Mouse (Mus musculus) monocyte, adult 5-6 weeks (primary cell): ENCODE data around the gene Ank3. TPM values are rescaled to one million over a fixed set of nuclear protein-coding genes. Genes with fewer than 3 reads are reported as not detected.

Experiments
- ATAC-seq: fragments of 153-309, 156-312 bp; replicated peaks from 2 replicates; pipeline ENCODE4 v1.8.0; 2017; ENCODE audit warnings: mild to moderate bottlenecking; ENCODE audit not compliant: low TSS enrichment, insufficient number of reproducible peaks, severe bottlenecking, poor library complexity, low FRiP score
- total RNA-seq: library from RNA; stranded (forward); fragments of 200-1000, 200-491, 200-594 nt; gene quantifications from 3 replicates; pipeline ENCODE4 v1.2.3, GENCODE M21; 2017

Gene Ank3
- total RNA-seq, 1 experiment from 2014 or later = not detected

DNA sequence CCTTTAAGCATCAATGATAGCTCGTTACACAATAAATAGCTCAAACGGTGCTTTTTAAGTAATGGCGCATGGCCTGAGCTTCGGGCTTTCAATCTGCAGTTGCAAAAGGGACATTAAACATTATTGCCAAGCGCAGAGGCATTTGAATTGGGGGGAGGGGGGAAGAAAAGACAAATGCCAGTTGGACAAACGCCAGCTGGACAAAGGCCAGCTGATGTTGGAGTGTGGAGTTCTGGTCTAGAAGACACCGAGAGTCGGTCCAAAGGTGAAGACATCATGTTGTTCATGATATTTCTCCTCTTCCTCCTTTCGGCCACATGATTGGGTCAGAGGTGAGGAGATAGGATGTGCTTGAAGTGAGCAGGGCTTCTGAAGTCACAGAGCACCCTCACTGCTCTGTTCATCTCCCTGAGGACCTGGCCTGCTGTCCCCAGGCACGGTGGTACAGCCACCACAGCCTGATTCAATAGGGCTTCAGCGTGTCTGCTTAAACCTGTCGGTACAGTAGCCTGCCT is 321.4 kb downstream of the Ank3 start:
- no peak for ATAC-seq

DNA sequence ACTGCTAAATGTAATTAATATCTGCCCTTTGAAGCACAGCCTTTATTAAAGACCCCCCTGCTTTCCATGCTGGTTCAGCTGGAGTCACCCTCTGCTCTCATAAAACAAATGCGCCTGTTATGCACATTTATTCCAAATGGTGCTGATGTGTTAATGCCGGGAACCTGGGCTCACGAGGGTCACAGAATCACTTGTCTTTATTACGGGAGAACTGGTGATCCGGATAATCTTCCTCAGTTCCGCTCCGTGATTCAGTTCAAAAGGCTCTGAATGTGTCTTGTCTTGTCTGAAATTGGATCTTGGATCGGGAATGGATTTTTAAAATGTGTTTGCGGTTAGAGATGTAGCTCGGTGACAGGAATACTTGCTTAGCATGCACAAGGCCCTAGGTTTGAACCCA is 321.9 kb downstream of the Ank3 start:
- ATAC-seq = no peak

DNA sequence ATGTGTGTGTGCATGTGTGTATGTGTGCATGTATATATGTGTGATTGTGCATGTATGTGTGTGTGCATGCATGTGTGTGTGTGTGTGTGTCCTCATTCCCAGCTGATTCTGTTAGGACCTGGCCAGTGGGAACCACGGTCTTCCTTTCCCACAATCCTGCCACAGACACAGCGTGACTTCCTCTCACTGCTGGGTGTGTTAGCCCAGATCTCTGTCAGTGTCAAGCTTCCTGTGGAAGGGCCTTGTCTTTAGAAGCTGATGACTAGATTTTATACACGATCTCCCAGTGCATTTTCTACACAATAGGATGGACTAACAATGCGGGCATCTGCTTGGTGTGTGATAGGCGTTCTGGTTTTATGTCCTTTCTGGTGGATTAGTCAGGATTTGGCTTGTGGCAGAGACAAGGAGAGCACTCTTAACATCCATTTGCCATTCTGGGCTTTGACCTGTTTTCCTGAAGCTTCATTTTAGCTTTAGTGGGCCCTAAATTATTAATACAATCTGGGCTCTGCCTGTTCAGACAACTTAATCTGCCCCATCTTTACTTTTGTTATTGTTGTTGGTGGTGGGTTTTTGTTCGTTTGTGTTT is 322.4 kb downstream of the Ank3 start:
- ATAC-seq = no peak

DNA sequence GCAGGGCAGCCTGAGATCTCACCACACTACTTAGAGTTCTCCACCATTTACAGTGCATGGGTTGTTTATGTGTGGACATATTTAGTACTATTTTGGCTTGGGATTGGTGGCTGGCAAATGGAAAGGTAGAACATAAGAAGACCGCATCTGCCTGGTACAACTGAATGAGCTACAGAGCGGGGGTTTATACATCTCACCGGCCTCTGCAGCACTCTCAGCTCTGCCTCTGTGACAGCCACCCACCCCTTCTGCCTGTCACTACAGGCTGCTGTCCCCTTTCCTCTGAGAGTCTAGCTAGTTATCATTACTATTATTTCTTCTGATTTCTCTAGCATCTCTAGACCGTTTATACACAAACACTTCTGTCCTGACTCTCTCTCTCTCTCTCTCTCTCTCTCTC is 325.6 kb downstream of the Ank3 start:
- no peak for ATAC-seq

DNA sequence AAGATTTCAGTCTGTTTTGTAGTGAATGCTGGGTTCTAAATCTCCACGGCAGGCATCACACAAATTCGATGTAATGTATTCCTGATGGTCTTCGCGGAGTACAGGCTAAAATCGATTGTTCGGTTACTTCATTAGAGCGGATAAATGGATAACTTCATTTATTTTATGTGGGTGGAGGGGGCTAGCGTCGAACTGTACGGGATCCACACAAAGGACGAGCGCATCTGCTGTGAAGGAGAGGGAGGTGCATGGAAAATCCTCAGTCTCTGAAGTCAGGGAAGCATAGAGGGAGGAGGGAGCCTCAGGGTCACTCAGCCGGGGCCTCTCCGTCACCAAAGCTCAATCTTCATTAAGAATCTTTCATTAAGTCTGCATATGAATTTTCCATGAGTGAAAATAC is 326.5 kb downstream of the Ank3 start:
- no peak for ATAC-seq

DNA sequence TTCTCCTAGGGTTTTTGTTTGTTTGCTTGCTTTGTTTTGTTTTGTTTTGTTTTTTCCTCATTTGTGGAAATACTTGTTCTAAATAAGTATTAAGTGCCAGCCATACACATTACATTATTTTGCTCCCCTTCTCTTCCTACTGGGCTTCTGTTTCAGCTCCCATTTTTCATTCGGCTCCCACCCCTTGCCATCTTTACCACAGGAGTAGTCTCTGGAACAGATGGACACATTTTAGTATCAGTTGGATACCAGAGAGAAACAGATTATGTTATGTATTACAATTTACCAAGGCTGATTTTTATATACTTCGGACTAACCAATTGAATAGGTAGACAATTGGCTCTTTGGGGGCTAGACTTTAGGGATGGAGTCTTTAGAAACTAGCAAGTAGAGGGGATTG is 327.7 kb downstream of the Ank3 start:
- ATAC-seq = no peak

DNA sequence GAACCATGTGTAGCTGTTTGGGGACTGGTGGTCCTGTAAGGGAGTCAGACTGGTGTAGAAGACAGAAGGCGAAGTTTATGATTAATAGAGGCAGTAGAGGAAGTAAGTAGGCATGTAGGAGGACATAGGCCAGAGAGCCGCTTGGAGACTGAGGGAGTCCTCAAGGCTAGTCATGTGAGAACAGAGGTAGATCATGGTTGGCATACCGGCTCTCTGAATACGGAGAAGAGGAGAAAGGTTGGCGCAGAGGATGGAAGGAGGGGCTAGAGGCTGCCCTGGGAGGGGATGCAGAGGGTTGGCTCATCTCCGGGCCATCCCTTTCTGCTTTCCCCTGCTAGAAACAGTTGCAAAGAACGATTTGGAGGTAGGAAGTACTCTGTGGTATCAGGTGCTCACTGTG is 328.2 kb downstream of the Ank3 start:
- no peak for ATAC-seq

DNA sequence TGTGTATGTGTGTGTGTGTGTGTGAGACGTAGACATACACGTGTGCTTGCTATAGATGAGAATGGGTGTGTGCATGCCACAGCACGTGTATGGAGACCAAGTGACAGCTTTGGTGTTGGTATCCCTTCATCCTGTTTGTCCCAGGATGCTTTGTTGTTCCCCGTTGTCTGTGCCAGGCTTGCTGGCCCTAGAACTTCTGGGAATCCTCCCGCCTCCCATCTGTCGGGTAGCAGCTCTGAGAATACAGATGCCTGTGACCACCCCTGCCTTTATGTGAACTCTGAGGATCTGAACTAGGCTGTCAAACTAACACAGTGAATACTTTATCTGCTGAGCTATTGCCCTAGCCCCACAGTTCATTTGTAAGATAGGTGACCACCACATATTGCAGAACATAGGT is 330.3 kb downstream of the Ank3 start:
- ATAC-seq = no peak

DNA sequence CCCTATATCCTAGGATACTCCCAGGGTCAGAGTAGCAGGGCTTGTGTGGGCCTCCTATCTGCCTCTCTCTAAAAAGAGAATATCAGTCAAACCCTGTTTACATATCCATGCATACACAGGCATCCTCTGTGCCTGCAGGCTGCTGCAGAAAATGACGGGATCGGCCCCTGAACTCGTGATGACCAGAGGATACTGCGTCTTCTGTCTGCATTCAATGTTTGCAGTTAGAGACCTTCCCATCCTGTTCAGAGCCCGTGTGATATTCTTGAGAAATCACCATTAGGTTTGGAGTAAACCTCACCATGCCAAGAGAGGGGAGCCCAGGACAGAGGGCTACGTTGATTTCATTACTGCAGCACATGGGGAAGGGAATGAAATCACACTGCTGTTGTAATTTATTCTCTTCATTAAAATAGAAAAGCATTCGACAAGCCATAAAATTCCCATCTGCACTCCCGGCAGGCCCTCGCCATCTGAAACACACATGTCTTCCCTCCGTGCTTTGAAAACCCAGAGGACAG is 331.8 kb downstream of the Ank3 start:
- no peak for ATAC-seq

DNA sequence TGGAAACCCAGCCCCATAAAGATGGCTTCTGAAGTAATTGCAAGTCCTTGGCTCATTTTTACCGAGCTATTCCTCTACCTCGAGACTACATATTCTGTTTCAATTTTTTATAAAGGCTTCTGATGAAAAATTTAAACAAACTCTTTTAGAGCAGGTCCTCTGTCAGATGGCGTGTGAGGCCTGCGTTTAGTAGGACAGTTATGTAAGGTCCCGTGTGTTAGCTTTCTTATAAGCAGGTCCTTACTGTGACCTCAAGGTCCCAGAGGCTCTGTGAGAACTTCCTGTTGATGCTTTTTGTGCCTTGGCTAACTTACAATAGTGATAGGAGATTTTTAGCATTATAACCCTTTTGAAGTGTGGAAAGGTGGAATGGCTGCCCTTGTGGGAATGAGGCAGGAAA is 332.8 kb downstream of the Ank3 start:
- no peak for ATAC-seq

DNA sequence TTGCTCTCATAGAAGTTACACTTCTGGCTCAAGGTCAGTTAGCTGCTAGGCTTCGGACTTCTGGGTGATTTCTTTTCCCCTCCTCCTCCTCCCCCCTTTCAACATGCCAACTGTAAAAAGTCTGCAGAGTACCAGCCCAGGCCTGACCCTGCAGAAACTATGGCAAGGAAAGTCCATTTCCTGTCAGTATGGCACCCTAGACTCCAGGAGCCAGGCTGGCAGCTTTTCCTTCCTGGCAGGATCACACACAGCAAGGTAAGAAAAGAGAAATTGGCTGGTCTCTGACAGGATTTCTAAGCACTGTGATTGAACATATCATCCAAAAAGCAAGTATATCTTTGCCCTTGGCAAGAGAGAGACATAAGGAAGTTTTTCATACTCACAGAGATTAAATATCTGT is 333.3 kb downstream of the Ank3 start:
- ATAC-seq = no peak

DNA sequence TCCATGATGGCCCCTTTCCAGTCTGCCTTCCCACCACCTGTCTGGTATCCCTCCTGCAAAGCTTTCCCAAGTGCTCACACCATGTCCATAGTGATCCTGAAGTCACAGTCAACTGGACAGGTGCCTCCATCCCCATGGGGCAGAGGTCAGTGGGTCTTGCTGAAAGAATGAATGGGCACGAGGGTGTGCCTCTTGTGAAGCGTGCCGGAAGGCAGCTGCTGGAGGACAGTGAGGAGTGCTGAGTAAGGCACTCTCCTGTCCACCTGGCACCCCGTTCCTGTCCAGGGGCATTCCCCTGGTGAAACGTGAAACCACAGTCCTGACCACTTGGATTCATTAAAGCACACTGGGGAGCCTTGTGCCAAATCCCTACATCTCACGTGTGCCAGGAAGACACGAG is 337.7 kb downstream of the Ank3 start:
- ATAC-seq = no peak

DNA sequence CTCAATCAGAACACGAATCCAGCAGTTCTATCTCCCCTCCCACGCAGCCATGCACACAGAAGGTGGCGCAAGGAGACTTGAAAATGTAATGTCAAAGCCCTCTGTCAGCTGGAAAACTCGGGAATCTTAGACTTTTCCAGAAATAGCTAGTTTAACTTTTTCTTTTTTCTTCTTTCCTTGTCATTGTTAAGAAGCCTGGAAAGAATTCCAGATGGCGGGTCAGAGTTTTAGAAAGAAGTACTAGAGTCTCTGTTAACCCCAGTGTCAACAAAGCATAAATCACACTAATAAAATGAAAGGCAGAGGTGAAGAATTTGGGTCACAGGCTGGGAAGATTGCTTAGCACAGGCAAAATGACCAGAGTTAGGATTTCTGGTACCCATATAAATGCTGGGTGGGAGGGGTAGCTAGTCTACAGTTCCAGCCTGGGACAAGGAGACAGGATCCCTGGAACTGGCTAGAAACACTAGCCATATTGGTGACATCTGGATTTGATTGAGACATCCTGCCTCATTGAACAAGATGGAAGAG is 340.2 kb downstream of the Ank3 start:
- ATAC-seq = no peak

DNA sequence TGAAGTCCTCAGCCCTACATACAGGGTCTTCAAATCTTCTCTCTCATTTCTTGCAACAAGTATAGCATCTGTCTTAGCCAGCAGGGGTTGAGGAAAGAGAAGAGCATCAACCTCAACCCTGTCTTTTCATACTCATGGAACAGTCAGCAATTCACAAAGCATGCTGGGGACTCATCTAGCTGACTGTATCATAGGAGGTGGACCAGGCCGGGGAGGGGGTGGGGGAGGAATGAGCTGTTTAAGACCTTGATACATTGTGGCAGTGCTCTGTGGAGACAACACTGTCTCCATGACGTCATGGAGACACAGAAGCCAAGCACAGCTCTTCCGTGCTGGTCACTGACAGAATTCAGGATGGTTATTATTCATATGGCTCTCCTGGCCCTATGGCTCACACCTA is 344.0 kb downstream of the Ank3 start:
- ATAC-seq = no peak

DNA sequence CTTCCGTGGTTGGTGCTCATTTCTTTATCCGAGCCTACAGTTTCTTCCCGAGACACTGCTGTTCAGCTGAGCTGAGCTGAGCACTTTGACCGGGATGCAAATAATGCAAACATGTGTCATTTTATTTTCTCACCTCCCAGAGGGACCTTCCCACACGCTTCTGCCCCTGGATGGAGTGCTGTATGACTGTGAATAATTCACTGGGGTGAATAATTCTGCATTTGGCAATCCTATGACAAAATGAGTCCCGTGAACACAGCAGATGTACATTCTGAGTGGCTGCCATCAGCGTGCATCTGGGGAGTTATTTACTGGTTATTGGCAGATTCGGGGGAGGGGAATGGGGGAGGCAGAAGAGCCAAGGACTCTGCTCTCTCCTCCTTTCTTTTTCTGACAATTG is 345.6 kb downstream of the Ank3 start:
- ATAC-seq = no peak

DNA sequence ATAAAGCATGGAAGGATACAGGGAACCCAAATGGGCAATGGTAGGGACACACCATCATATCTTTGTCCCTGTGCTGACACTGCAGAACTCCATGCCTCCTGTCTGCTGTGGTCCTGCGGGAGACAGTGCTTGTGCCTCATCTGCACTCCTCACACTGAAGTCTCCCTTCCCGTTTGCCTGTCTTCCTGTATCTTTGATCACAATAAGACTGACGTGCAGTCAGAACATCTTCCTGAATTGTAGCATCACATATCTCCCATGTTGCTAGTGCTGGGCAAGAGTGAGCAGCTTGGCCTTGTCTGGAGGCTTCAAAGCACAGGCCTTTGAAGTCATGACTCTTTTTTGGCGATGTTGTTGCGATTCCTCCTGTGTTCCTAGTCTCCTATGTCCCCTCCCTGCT is 346.3 kb downstream of the Ank3 start:
- ATAC-seq = no peak

DNA sequence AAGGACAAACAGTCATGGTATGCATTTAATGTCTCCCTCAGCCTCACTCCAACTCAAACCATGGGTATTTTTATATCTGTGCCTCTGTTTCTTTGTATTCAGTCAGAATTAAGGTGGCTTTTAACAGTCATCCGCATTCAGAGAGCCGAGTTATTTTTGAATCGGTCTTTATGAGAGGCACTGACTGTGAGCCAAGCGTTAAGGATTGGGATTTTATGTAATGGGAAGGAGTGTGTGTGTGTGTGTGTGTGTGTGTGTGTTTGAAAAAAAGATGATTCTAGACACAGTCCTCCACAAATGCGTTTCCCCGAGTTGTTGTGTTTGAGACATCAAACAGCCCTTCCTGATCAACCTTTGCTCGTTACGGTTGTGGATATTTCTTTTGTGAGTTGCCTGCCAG is 347.7 kb downstream of the Ank3 start:
- no peak for ATAC-seq

DNA sequence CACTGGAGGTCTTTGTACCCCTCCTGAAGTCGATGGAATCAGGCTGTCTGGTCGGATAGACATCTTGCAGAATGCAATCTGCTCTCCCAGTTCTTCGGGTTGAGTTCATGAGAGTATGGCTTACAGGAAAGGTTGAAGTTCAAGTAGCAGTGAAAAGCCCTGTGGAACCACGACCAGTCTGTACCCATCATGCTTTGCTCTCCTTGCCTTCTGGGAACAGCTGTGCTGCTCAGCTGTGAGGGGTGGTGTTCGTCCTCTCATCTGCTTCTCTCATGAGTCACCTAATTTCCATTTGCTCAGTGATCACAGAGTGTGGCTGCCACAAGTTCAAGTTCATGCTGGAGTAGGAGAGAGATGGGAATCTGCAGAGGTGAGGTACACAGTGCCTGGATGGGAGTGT is 348.2 kb downstream of the Ank3 start:
- no peak for ATAC-seq

DNA sequence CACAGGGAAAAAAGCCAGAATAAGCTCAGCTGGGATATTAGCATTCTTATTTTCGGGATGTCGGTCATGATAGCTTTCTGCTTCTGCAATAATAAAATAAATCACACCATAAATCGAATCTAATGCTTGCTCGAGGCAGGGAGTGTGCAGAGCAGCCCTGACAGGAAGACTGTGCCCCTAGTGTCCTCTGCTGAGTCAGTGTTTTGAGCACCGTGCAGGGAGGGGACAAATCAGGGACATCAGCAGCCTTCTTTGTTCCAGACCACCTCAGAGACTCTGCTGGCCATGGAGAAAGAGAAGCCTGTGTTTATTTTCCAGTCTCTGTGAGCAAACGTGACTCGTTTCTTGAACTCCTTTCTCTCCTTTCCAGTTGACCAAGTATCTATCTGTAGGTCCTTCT is 352.8 kb downstream of the Ank3 start:
- no peak for ATAC-seq

DNA sequence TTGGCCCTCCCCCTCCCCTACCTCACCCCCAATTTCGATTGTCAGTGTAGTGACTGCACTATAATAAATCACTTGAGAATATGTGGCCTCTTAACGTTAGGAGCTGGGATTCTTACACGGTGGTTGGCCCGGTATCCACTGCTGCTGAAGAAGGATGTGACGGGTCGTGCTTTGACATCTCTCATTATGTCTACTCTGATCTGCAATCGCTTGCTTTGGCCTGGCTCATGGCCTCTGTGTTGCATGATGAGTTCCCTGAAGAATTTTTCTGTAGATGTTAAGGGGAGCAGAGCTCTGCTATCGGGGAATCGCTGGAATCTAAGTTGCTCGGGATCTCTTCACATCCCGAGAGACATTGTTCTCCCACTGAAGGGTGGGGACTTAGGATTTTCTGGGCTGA is 354.9 kb downstream of the Ank3 start:
- no peak for ATAC-seq
